Mouse (Mus musculus): ENCODE results near the gene Taf15. TPM values are rescaled to one million over a fixed set of nuclear protein-coding genes. Genes with fewer than 3 reads are reported as not detected.

Taf15 gene
- 4.1 and 5.1 TPM in 2 replicates for polyA plus RNA-seq (2012; rRNA removed; ENCODE audit: low replicate concordance)

GRCm38 (mm10) chr11:83472324-83473234 lies at the start of gene Taf15:
Gene Taf15, plus strand, starts transcription at chr11:83473086.

GRCm38 (mm10) chr11:83429355-83429754 lies 43.5 kb upstream of the Taf15 start, which contains the start of gene Gas2l2:
Gene Gas2l2, minus strand, starts transcription at chr11:83429455.

GRCm38 (mm10) chr11:83437377-83437776 lies 35.5 kb upstream of the Taf15 start, which contains the start of gene 1700020L24Rik:
Gene 1700020L24Rik, plus strand, starts transcription at chr11:83437677.

GRCm38 (mm10) chr11:83462711-83463244 lies 10.1 kb upstream of the Taf15 start, which contains the start of gene Mmp28:
Gene Mmp28, minus strand, starts transcription at chr11:83463071.

GRCm38 (mm10) chr11:83522075-83522474 lies 49.2 kb downstream of the Taf15 start, which contains the start of gene Heatr9:
Gene Heatr9, minus strand, starts transcription at chr11:83522175.

GRCm38 (mm10) chr11:83530360-83530759 lies 57.5 kb downstream of the Taf15 start, which contains the start of gene Ccl5:
Gene Ccl5, minus strand, starts transcription at chr11:83530518.

Other genes with a start within 250 kb of the Taf15 start
- gene Slfn14, start 186.4 kb upstream of the Taf15 start, polyA plus RNA-seq (2012; rRNA removed; ENCODE audit: low replicate concordance): not detected in 2 replicates
- 26.6 and 43.4 TPM in 2 replicates for gene Ap2b1, start 174.1 kb upstream of the Taf15 start, polyA plus RNA-seq (2012; rRNA removed; ENCODE audit: low replicate concordance)
- 9.1 and 11.3 TPM in 2 replicates for gene Pex12, start 170.5 kb upstream of the Taf15 start, polyA plus RNA-seq (2012; rRNA removed; ENCODE audit: low replicate concordance)
- gene Rasl10b, start 63.9 kb upstream of the Taf15 start, polyA plus RNA-seq (2012; rRNA removed; ENCODE audit: low replicate concordance): 0.68 and 0.70 TPM in 2 replicates
- gene Gas2l2, start 43.6 kb upstream of the Taf15 start, polyA plus RNA-seq (2012; rRNA removed; ENCODE audit: low replicate concordance): 0.04 TPM in 1 of 2 replicates, not detected in the other
- gene 1700020L24Rik, start 35.4 kb upstream of the Taf15 start, polyA plus RNA-seq (2012; rRNA removed; ENCODE audit: low replicate concordance): 2.4 and 3.0 TPM in 2 replicates
- 16.7 and 33.4 TPM in 2 replicates for gene Mmp28, start 10.0 kb upstream of the Taf15 start, polyA plus RNA-seq (2012; rRNA removed; ENCODE audit: low replicate concordance)
- gene Heatr9, start 49.1 kb downstream of the Taf15 start, polyA plus RNA-seq (2012; rRNA removed; ENCODE audit: low replicate concordance): 0.19 TPM in 2 replicates
- 640 and 1,485 TPM in 2 replicates for gene Ccl5, start 57.4 kb downstream of the Taf15 start, polyA plus RNA-seq (2012; rRNA removed; ENCODE audit: low replicate concordance)
- gene Ccl9, start 105.5 kb downstream of the Taf15 start, polyA plus RNA-seq (2012; rRNA removed; ENCODE audit: low replicate concordance): 8.7 and 25.6 TPM in 2 replicates
- gene Ccl6, start 120.0 kb downstream of the Taf15 start, polyA plus RNA-seq (2012; rRNA removed; ENCODE audit: low replicate concordance): 31.5 and 59.5 TPM in 2 replicates
- not detected in 2 replicates for gene Rpl9-ps1, start 172.5 kb downstream of the Taf15 start, polyA plus RNA-seq (2012; rRNA removed; ENCODE audit: low replicate concordance)
- 3.1 and 4.3 TPM in 2 replicates for gene Ccl3, start 176.3 kb downstream of the Taf15 start, polyA plus RNA-seq (2012; rRNA removed; ENCODE audit: low replicate concordance)
- 2.5 and 3.8 TPM in 2 replicates for gene Ccl4, start 189.5 kb downstream of the Taf15 start, polyA plus RNA-seq (2012; rRNA removed; ENCODE audit: low replicate concordance)
- 10.6 and 42.5 TPM in 2 replicates for gene Wfdc17, start 230.9 kb downstream of the Taf15 start, polyA plus RNA-seq (2012; rRNA removed; ENCODE audit: low replicate concordance)
- 51.7 and 105 TPM in 2 replicates for gene Wfdc18, start 235.9 kb downstream of the Taf15 start, polyA plus RNA-seq (2012; rRNA removed; ENCODE audit: low replicate concordance)